Mouse (Mus musculus): ENCODE data around the gene Riox1.

- TF ChIP-seq CTCF (IDR thresholded peaks at IDR 0.05; ENCODE audit: control insufficient read depth, insufficient read depth, insufficient replicate concordance, low read depth, low read length): no peak
- no peak for TF ChIP-seq POLR2A (IDR thresholded peaks at IDR 0.05; ENCODE audit: control insufficient read depth, low read depth, low read length)
These were observed 34.3 kb downstream of the Riox1 start, which contains the start of gene Heatr4 for GRCm38 (mm10) chr12:83984752-83985151.

All from testis, adult 2 months (tissue).